Mouse (Mus musculus) urinary bladder, postnatal 25 days (tissue): ENCODE data around the gene Dzip1.

Source experiments
- DNase-seq: peaks from one replicate; pipeline ENCODE4 v3.0.0; 2022; ENCODE audit warnings: low spot score

Dzip1 gene

DNA sequence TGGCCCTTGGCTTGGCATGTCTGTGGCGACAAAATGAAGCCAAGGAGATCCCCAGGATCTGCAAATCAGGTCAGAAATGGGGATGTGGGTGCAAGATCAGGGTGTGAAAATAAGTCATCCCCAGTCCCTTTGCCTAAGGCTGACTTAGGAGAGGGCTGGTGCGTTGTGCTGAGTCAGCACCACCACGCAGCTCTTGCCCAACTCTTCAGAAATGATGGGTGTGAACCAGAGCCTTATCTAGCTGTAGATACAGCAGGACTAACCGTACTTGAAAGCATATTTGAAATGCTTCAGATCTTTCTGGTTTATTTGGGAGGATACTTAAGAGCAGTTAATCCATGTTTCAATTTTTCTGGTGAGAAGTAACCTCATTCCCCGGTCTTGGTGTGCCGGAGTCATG lies 55.5 kb downstream of the Dzip1 start:
- no peak for DNase-seq

DNA sequence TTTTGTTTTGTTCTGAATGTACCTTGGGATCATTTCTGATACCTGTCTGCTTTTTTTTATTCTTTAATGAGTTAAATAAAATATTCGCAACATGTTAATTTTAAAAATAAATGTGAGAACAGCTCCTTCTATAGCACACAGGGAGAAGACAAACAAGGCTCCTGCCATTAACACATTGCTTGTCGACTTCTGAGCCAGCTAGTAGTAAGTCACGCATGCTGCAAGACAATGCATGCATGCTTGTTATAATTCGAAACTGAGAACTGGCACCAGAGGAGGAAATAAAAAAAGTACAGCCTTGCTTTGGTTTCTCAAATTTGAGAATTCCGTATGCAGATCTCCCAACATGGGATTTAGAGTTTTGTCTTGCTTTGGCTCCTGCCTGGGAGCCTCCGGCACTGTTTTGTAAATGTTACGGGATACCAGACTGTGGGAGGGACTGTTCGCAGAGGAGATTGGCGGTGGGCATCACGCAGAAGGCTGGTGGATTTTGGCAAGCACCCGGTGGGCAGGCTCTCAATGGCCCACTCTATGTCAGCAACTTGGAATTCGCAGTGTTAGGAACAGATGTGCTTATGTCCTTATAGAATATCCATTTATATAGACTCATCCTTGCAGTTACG lies 57.0 kb downstream of the Dzip1 start:
- DNase-seq = no peak

DNA sequence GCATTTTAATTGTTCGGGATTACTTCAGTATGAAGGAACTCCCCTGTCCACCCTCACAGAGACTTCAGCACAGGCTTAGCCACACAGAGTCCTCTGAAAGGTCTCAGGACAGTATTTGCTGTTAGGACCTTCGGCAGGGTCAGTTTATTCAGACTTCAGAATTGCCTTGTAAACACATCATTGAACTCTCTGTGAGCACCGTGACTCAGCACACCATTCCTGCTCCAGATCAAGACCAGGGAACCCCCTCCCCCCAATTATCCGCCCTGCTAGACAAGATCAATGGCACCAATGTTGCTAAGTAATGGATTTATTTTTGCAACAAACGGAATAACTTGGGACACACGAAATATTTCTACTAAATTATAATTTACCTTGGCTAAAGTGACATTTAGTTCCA lies 57.9 kb downstream of the Dzip1 start:
- DNase-seq = no peak

DNA sequence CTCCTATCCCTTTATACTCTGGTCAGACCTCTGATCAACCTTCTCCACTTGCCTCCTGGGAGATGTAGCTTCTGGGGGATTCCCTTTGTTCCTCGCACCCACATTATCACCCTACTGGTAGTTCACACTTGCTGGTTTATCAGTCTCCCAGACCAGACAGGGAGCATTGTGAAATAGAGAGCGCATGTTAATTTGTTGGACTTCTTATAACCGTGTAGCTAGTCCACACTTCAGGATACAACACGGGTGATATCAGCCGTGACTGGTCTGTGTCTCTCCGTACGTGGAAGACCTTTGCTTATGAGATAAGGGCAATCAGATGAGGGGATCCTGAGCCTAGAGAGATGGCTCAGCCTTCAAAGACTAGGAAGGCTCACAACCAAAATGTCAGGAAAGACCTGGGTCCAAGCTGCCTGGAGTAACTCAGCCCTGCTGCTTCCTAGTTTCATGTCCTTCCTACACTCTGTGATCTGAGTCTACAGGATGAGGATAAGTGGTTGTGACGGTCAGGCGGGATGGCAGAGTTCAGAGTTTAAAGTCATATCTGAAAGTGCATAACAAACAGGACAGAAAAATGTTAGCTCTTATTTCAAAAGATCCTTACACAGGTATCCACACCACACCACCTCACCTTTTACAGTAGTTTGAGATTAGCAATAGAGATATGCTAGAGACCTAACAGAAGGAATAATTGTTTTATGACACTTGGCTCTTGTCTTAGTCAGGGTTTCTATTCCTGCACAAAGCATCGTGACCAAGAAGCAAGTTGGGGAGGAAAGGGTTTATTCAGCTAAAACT lies 59.0 kb downstream of the Dzip1 start:
- no peak for DNase-seq

DNA sequence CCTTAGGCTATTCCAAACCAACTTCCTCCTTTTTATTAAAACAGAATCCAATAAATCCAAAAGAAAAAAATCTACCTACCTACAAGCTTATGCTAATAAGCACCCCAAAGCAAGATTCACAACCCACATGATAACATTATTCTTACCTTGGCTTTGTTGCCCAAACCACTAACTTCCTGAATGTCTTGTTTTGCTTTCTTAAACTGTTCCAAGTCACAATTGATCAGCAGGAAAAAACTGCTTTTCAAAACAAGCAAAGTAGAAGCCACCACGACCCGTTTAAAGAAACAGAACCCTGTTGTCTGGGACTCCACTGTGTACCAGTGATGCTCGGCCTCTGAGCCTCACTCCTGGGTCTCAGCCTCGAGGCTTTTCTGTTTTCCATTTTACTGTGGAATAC lies 60.4 kb downstream of the Dzip1 start:
- DNase-seq = no peak

DNA sequence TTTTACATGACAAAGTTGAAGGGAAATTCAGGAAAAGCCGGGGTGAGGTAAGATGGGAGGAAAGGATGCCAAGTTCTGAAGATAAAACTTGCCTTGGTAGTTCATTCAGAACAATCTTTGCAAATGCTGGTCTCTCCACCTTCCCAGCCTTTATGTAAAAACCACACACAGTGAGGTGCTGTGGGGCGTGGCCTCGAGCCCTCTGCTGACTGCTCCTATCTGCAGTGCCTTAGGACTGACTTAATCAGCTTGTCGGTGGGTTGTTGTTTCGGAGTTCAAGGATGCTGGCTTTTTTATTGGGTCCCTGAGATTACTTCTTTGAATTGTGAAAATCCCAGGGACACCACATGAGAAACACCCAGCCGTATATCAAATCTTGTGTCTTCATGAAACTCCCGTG lies 63.0 kb downstream of the Dzip1 start:
- DNase-seq = no peak

DNA sequence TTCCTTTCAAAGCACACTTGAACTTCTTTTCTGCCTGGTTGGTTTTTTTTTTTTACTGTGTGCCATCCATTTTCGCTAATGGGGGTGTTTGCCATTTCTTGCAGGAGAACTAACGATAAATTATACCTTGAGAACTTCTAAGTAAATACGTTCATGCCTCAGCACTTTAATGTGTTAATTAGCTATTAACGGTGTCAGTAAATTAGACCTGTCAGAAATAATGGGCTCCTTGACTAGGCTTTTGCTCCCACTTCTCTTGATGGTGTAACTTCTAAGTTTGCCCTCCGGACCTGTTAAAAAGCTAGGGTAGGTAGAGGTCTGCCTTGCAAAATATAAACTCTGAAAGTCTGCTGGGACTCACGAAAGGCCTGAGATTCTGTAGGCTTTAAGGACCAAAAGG lies 66.9 kb downstream of the Dzip1 start:
- no peak for DNase-seq

DNA sequence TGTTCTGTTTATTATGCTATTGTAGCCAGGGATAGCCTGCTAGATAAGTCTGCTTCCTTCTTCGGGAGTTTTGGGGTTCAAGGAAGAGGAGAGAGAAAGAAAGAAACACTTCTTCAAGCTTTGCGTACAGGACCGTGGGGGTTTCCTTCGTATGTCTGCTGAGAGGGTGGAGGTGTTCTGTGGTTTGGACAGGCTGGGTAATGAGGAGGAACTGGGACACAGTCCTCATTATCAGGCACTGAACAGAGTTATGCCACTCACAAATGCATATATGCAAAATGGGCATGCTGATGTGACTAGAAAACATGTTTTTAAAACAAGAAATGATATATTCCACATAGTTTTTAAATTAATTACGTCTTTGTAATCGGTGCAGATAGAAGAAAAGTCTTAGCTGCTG lies 68.7 kb downstream of the Dzip1 start:
- DNase-seq = no peak

DNA sequence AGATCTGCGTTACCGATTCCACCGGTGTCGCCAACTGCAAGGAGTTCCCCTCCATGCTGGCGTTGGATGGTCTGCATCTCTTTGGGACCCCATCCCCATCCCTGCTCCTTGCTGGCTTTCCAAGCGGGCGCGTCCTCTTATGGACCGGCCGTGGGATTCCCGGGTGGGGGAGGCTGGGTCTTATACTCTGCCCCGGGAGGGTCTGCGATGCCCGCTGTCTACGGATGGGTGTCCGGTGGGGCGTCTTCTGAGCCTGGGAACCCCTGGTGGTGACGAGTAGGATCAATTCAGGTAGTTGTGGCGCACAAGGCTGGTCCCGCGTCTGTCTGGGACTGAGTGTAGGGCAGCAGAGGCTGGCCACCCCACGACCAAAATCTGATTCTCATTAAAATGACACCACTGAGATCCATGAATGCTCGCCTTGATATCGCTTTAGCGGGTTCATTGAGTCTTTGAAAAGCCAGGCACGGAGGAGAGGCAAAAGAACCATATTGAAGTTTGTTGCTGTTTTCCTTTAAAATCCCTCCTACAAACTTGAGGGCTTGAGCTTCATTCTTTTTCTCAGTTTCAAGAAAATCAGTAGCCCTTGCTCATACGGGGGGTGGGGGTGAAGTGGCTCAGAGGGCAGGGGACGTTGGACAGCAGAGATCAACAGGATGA lies 70.0 kb downstream of the Dzip1 start:
- DNase-seq = no peak

DNA sequence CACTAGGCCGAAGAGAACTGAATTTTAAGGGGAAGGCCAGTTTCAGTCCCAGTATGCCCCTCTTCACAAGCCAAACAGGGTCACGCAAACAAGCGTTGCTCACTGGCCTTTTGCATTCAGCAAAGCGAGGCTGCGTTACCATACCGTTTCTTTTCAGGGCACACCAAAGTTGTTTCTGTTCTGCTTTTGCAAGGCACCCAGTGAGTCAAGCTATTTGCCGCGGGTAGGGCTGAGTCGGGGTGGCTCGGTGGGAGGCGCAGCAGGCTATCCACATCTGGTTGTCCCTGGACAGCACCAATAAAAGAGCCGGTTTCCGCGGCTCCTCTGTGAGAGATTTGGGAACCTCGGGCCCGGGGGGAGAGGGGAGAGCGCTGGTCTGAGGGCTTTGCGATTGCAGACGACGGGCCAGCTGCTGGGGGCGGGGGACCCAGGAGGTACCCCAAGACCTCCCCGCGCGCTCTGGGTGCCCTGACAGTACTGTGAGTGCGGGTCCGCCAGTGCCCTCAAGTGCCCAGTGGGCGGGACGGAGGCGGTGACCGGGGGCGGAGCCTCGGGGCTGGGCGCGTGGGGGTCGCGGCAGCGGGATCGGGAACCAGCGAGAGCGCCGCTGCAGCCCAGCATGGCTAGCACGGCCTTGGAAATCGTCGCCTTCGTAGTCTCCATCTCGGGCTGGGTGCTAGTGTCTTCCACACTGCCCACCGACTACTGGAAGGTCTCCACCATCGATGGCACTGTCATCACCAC lies 70.7 kb downstream of the Dzip1 start:
- DNase-seq = peak; percentile 20

DNA sequence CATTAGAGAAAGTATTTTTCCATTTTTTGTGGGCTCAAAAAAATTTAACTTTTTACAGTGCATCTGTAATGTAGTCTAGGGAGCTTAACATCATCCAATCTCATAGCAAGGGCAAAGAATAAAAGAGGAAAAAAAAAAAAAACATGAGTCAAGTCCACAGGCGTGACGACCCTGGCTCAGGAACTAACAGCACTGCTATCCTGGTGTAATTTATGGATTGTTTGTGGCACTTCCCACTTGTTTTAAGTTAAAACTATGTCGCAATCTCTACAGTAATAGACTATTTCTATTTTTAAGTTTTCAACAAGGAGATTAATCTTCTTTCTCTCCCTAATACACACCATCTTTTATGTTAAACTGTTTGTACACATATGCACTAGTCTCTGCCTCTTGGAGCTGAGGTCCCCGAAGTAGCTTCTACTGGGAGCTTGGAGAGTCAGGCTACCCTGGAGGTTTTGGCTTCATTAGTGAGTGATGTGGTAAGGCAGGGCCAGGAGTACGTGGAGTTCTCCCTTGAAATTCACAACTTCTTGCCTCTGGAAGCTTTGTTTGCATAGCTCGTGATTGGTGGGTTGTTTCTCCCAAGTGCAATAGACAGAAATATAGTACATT lies 73.7 kb downstream of the Dzip1 start:
- DNase-seq = no peak

DNA sequence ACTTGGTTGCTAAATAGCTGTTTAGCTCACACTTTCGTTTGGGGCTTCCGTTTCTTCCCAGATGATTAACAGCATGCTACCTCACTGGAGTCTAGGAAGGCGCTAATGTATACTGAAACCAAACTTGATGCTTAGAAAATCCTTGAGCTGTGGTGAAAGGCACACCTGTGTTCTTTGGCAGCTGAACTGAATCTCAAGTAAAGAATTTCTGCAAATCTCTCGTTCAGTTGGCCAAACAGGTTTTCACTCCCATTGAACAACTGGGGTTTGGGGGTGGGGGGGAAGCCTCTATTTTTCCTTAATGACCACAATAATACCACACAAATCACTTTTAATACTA lies 74.6 kb downstream of the Dzip1 start:
- DNase-seq = no peak

DNA sequence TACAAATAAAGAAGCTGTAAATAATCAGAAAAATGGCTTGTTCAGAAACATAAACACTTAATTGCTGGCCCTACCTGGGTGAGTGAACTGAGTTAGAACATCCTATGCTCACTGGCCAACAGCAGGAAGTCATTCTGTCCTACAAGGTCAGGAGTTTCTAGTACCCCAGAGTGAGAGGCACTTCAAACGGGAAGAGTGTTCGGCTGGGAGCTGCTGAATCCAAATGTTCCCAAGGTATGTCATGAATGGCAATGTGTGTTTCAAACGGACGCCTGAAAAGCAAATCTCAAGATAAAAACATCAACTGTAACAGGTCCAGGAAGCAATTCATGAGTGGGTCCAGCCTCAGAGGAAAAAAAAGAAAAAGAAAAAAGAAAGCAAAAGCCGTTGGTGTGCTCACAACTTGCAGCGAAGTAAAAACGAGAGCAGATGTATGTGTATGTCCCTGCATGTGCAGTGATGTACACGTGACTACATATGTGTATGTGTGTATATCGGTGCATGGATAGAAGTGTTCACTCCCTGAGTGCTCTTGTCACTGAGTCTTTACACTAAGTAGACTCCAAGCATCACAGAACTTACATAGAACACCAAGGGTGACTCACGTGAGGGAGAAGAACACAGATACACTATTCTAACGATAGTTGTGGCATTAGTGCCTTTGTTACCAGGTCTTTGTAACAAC lies 75.1 kb downstream of the Dzip1 start:
- no peak for DNase-seq

DNA sequence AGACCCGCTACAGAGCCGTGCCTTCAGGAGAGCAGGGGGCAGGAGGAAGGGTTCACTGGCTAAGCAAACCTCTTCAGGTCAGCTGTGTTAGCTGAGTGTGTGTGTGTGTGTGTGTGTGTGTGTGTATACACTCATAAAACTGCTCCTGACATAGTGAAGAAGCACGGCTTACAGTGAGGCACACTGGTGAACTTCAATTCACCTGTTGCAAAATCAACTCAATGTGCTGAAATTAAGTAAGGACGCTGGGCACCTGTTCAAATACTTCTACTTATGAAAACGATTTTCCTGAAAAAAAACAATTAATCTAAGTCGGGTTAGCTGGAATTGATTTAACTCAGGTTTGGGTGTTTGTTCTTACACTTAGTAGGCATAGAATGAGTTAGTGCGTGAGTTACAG lies 77.1 kb downstream of the Dzip1 start:
- no peak for DNase-seq

DNA sequence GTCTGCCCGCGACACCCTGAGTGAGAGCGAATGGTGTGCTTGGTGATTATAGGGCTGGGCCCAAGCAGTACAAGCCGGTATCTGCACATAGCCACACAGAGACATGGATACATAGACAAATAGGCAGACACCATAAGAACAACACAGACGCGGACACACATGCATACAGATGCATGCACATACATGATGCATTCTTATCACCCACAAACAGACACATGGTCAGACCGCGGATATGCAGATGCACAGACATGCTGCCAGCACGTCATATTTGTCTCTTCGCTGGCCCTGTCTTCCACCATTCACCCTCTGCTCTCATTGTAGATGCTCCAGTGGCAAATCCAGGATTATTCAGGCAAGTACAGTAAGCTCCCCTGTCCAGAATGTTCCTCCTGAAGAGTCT lies 78.4 kb downstream of the Dzip1 start:
- no peak for DNase-seq

DNA sequence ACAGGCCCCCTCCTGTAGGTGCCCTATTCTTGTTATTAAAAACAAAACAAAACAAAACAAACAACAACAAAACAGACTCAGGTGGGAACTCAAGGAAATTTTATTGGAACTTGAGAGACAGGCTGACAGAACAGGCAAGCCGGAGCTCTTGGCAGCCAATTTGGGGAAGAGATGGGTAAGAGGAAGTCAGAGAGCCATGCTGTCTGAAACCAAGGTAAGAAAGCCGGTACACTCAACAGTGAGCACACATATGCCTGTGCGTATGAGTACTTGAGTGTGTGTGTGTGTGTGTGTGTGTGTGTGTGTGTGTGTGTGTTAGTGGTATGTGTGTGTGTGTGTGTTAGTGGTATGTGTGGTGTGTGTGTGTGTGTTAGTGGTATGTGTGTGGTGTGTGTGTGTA lies 82.9 kb downstream of the Dzip1 start:
- DNase-seq = no peak

DNA sequence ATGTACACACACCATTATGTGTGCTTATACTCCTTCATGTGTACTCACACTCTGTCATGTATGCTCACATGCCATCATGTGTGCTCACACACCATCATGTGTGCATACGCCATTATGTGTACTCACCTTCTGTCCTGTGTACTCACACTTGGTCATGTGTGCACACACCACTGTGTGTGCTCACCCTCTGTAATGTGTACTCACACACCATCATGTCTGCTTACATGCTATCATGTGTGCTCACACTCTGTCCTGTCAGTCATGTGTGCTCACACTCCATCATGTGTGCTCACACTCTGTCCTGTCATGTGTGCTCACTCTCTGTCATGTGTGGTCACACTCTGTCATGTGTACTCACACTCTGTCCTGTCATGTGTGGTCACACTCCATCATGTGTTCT lies 85.2 kb downstream of the Dzip1 start:
- DNase-seq = no peak

DNA sequence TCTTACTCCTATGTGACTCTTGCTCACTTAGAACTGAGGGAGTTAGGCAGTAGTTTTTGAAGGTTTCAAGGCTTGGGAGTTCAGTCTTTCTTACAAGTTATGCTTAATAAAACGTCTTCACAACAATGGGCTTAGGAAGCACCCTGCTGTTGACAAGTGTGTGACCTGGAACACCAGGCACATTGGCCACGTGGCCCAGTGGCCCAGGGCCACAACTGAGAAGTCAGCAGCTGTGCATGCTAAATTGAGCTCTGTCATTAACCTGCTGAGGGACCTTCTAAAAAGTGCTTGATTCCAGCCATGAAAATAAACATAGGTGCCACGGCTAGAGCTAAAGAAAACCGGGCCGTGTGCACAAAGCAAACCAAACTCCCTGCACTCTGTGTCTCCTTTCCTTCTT lies 85.8 kb downstream of the Dzip1 start:
- no peak for DNase-seq

DNA sequence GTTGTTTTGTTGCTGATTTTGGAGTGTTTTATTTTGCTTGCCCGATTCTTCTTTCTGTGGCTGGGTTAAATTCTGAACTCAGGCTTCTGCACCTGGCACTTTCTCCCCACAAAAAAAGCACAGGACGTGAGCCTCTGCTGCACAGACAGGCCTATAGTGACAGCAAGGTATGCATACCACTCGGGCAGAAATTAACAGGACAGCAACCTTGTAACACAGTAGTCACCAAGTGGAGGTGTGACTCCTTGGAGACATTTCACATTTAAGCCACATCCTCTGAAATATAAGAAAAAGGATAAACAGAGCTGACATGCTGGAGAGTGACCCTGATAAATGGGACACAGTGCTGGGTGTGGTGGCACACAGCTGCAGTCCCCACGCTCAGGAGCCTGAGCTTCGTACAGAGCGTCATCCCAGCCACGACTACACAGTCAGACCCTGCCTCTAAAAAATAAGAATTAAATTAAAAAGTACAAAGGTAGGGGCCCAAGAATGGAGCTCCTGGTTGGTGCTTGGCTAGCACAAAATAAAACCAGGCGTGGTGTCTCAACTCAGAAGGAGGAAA lies 86.6 kb downstream of the Dzip1 start:
- DNase-seq = no peak

DNA sequence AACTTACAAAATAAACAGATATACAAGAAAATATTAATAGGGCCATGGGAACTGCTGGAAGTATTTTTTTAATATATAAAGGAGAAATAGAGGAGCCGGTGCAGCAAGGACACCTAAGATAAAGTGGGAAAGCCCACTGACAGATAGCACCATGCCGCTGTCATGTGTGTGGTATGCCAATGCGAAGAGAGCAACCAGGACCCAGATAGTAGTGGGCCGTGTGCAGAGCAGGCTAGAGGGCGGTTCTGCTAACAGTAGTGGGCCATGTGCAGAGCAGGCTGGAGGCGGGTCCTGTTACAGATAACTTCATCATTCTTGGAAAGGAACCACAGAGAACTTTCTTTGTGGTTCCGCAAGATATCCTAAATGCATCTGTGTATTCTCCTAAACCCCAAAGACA lies 88.5 kb downstream of the Dzip1 start:
- no peak for DNase-seq

DNA sequence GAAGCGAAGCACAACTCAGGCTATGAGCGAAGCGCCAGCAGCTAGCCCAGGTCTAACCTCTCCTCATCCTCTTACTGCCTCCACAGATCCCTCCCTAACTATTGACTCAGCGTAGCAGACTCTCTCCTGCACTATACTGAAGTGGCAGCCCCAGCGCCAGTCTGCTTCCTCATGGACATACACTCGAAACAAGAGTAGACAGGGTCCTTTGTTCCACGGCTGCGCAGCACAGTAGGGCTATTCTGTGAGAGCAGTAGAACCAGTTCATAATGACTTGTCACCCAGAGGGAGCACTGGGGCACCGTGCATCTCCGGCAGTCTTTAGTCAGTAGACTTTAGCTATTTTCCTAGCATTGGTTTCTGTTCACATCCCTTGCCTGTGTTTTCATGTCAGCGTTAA lies 89.1 kb downstream of the Dzip1 start:
- DNase-seq = no peak

DNA sequence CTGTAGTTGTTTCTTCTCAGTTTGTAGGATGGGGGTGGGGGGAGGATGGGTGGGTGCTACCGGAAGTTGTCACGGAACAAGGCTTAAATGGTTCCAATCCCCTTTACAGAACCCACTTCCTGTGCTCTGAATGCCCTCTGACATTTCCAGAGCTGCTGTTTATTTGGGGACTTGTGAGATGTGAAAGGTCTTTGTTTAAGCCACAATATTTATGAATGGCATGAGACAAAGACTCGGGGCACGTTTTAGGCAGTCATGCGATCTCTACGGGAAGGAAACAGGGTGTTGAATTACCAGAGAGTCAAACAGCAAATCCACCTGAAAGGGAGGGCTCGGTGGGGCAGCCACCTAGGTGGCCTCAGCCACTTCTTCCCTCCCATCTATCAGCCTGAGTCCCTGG lies 90.9 kb downstream of the Dzip1 start:
- no peak for DNase-seq
